Mouse (Mus musculus) testis, adult 2 months (tissue): ENCODE results near the gene Tpcn2.

ENCODE experiments used
- CTCF ChIP-seq: fragments of 200-500 bp; IDR thresholded peaks from 2 replicates; pipeline ENCODE4 v1.5.1; 2012; ENCODE audit warnings: low read depth, mild to moderate bottlenecking, inconsistent platforms, low read length, moderate library complexity; ENCODE audit not compliant: control insufficient read depth, insufficient read depth, insufficient replicate concordance
- POLR2A ChIP-seq: fragments of 200-500 bp; IDR thresholded peaks from 2 replicates; pipeline ENCODE4 v1.6.1; 2012; ENCODE audit warnings: low read depth, mild to moderate bottlenecking, inconsistent platforms, low read length, moderate library complexity; ENCODE audit not compliant: control insufficient read depth

DNA sequence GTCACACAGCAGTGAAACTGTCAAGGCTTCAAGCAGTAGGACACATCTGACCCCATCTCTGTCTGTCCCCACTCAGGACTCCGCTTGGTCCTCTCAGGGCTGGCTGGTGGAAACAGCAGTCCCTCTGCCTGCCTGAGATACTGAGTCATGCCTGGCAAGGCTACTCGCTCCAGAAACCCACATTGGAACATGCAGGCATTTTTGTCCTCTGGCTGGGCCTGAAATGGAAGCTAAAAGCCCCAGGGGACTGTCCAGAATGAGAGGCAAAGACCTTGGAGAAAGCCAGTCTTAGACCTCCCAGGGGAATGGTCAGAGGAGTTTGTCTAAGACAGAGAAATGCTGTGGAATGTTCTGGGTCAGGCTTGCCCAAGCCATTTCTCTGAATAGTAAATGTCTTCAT lies 17.8 kb downstream of the Tpcn2 start:
- TF ChIP-seq POLR2A (no peak), CTCF (no peak)
